Mouse (Mus musculus): ENCODE results near the gene Nos3.

DNA sequence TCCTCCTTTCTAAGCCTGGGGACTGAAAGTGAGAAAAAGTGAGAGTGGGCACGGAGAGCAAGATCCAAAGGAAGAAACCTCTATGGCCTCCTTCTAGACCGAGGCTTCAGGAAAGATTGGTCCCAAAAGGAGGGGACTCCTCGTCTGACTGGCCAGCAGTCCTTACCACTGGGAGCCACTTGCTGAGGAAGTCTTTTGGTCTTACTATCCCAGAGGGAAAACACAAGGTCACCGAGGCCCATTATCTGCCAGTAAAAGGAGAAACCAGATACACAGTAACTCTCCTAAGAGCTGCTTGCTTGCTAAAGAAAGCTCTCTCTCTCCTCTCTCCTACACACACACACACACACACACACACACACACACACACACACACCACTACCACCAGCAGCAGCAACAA is 11.3 kb upstream of the Nos3 start:
- no peak for TF ChIP-seq USF1 (IDR thresholded peaks at IDR 0.05; ENCODE audit: low read depth)
- TF ChIP-seq POLR2AphosphoS2 (IDR thresholded peaks at IDR 0.05; ENCODE audit: insufficient read length, low read depth) = no peak
- TF ChIP-seq POLR2A (IDR thresholded peaks at IDR 0.05; ENCODE audit: insufficient read length, low read depth) = no peak
